In genomic region chr13:41263304-41264006, GRCm38 (mm10) we compare ENCODE assay signal across 30 mouse cellular contexts. TPM values are rescaled to one million over a fixed set of nuclear protein-coding genes. Genes with fewer than 3 reads are reported as not detected.
"Had no signal": no experiment of that assay in that cellular context is flagged by ENCODE, and none has a peak within 500 bp of the region (broad histone marks: within the 10 kb centered on the region; RNA-seq: fewer than 3 reads in every experiment).

No protein-coding gene starts in this region.

- H3K27me3 ChIP-seq: kidney, embryonic 15.5 days; liver, embryonic 13.5 days; midbrain, embryonic 12.5 days; midbrain, embryonic 15.5 days; neural tube, embryonic 12.5 days; neural tube, embryonic 15.5 days had no signal

- H3K4me1 ChIP-seq: liver, embryonic 13.5 days; midbrain, embryonic 15.5 days; neural tube, embryonic 12.5 days; neural tube, embryonic 15.5 days had no signal

- H3K9ac ChIP-seq: kidney, embryonic 15.5 days; liver, embryonic 13.5 days; lung, embryonic 14.5 days; midbrain, embryonic 12.5 days; midbrain, embryonic 15.5 days; neural tube, embryonic 12.5 days; neural tube, embryonic 15.5 days had no signal

- H3K9me3 ChIP-seq: kidney, embryonic 15.5 days; liver, embryonic 13.5 days; midbrain, embryonic 12.5 days; midbrain, embryonic 15.5 days; neural tube, embryonic 12.5 days; neural tube, embryonic 15.5 days had no signal

- H3K36me3 ChIP-seq: kidney, embryonic 15.5 days; liver, embryonic 13.5 days; midbrain, embryonic 12.5 days; midbrain, embryonic 15.5 days; neural tube, embryonic 12.5 days; neural tube, embryonic 15.5 days had no signal

- ATAC-seq: lung, postnatal 0 days; midbrain, embryonic 15.5 days had no signal

- H3K27ac ChIP-seq: kidney, embryonic 15.5 days; left cerebral cortex, adult 2 months; liver, embryonic 13.5 days; midbrain, embryonic 12.5 days; midbrain, embryonic 15.5 days; neural tube, embryonic 12.5 days; neural tube, embryonic 15.5 days had no signal

- H3K4me2 ChIP-seq: kidney, embryonic 15.5 days; liver, embryonic 13.5 days; lung, embryonic 14.5 days; midbrain, embryonic 12.5 days; midbrain, embryonic 15.5 days; neural tube, embryonic 12.5 days; neural tube, embryonic 15.5 days had no signal

- DNase-seq: kidney, adult 11 months; kidney, adult 8-10 months; kidney, postnatal 10 days; kidney, postnatal 36 days; layer of hippocampus, postnatal 36 days; liver, embryonic 13.5 days; lung, embryonic 14.5 days; right cerebral cortex, adult 18-20 months; right cerebral cortex, postnatal 25 days; thymus, adult 18-20 months; thymus, postnatal 36 days had no signal

- H3K4me3 ChIP-seq: kidney, embryonic 15.5 days; left cerebral cortex, adult 2 months; liver, embryonic 13.5 days; midbrain, embryonic 12.5 days; midbrain, embryonic 15.5 days; neural tube, embryonic 12.5 days; neural tube, embryonic 15.5 days had no signal

RNA-seq across cellular contexts. Expression of gene Gm17364, which starts 10.3 kb away (rescaled TPM):
- total RNA-seq: layer of hippocampus, adult 8-10 months; layer of hippocampus, postnatal 10 days; layer of hippocampus, postnatal 36 days; left cerebral cortex, adult 2 months; left cerebral cortex, postnatal 10 days; left cerebral cortex, postnatal 36 days had no signal
- polyA plus RNA-seq: kidney, embryonic 15.5 days; limb, embryonic 11.5 days; limb, embryonic 14.5 days; liver, embryonic 13.5 days; liver, embryonic 16.5 days; lung, embryonic 14.5 days; lung, postnatal 0 days; midbrain, embryonic 12.5 days; midbrain, embryonic 15.5 days; neural tube, embryonic 12.5 days; neural tube, embryonic 15.5 days; small intestine, adult 2 months; spleen, adult 2 months; stomach, embryonic 16.5 days; testis, adult 2 months; urinary bladder, adult 2 months had no signal
